Mouse (Mus musculus): ENCODE results near the gene Cd300lg. TPM values are rescaled to one million over a fixed set of nuclear protein-coding genes. Genes with fewer than 3 reads are reported as not detected.

The Cd300lg gene
- polyA plus RNA-seq, 1 experiment from 2014 or later: 0.09 TPM

Other genes with a start within 250 kb of the Cd300lg start
- gene Meox1, start 147.1 kb upstream of the Cd300lg start, polyA plus RNA-seq (2014; fragmentation: Nextera tagmentation; extraction: Ambion mirVana): 1.2 and 2.1 TPM in 2 replicates
- 0.11 and 0.31 TPM in 2 replicates for gene Sost, start 74.5 kb upstream of the Cd300lg start, polyA plus RNA-seq (2014; fragmentation: Nextera tagmentation; extraction: Ambion mirVana)
- gene Cfap97d1, start 57.2 kb upstream of the Cd300lg start, polyA plus RNA-seq (2014; fragmentation: Nextera tagmentation; extraction: Ambion mirVana): not detected in 2 replicates
- 11.4 and 12.1 TPM in 2 replicates for gene Dusp3, start 54.5 kb upstream of the Cd300lg start, polyA plus RNA-seq (2014; fragmentation: Nextera tagmentation; extraction: Ambion mirVana)
- gene Mpp3, start 13.0 kb upstream of the Cd300lg start, polyA plus RNA-seq (2014; fragmentation: Nextera tagmentation; extraction: Ambion mirVana): 23.3 and 26.5 TPM in 2 replicates
- 9.8 and 11.7 TPM in 2 replicates for gene Mpp2, start 47.0 kb downstream of the Cd300lg start, polyA plus RNA-seq (2014; fragmentation: Nextera tagmentation; extraction: Ambion mirVana)
- not detected in 2 replicates for gene Ppy, start 59.8 kb downstream of the Cd300lg start, polyA plus RNA-seq (2014; fragmentation: Nextera tagmentation; extraction: Ambion mirVana)
- gene Pyy, start 66.3 kb downstream of the Cd300lg start, polyA plus RNA-seq (2014; fragmentation: Nextera tagmentation; extraction: Ambion mirVana): 1.7 and 2.7 TPM in 2 replicates
- 0.14 TPM in 1 of 2 replicates, not detected in the other for gene Nags, start 104.0 kb downstream of the Cd300lg start, polyA plus RNA-seq (2014; fragmentation: Nextera tagmentation; extraction: Ambion mirVana)
- gene Tmem101, start 114.9 kb downstream of the Cd300lg start, polyA plus RNA-seq (2014; fragmentation: Nextera tagmentation; extraction: Ambion mirVana): 33.2 and 34.4 TPM in 2 replicates
- 76.0 and 80.1 TPM in 2 replicates for gene Lsm12, start 143.8 kb downstream of the Cd300lg start, polyA plus RNA-seq (2014; fragmentation: Nextera tagmentation; extraction: Ambion mirVana)
- 28.8 and 31.9 TPM in 2 replicates for gene G6pc3, start 148.1 kb downstream of the Cd300lg start, polyA plus RNA-seq (2014; fragmentation: Nextera tagmentation; extraction: Ambion mirVana)
- 32.2 and 36.6 TPM in 2 replicates for gene Hdac5, start 188.7 kb downstream of the Cd300lg start, polyA plus RNA-seq (2014; fragmentation: Nextera tagmentation; extraction: Ambion mirVana)
- gene BC030867, start 207.4 kb downstream of the Cd300lg start, polyA plus RNA-seq (2014; fragmentation: Nextera tagmentation; extraction: Ambion mirVana): 13.2 and 14.0 TPM in 2 replicates
- gene Asb16, start 227.2 kb downstream of the Cd300lg start, polyA plus RNA-seq (2014; fragmentation: Nextera tagmentation; extraction: Ambion mirVana): 0.06 and 0.08 TPM in 2 replicates
- gene Tmub2, start 243.4 kb downstream of the Cd300lg start, polyA plus RNA-seq (2014; fragmentation: Nextera tagmentation; extraction: Ambion mirVana): 64.0 and 65.2 TPM in 2 replicates

Data from hindbrain, embryonic 11.5 days (tissue).